Mouse (Mus musculus) testis, adult 2 months (tissue): ENCODE measurements around the gene Pla2g1b.

Experiments
- CTCF ChIP-seq: fragments of 200-500 bp; IDR thresholded peaks from 2 replicates; pipeline ENCODE4 v1.5.1; 2012; ENCODE audit warnings: low read depth, mild to moderate bottlenecking, inconsistent platforms, low read length, moderate library complexity; ENCODE audit not compliant: control insufficient read depth, insufficient read depth, insufficient replicate concordance
- POLR2A ChIP-seq: fragments of 200-500 bp; IDR thresholded peaks from 2 replicates; pipeline ENCODE4 v1.6.1; 2012; ENCODE audit warnings: low read depth, mild to moderate bottlenecking, inconsistent platforms, low read length, moderate library complexity; ENCODE audit not compliant: control insufficient read depth

DNA sequence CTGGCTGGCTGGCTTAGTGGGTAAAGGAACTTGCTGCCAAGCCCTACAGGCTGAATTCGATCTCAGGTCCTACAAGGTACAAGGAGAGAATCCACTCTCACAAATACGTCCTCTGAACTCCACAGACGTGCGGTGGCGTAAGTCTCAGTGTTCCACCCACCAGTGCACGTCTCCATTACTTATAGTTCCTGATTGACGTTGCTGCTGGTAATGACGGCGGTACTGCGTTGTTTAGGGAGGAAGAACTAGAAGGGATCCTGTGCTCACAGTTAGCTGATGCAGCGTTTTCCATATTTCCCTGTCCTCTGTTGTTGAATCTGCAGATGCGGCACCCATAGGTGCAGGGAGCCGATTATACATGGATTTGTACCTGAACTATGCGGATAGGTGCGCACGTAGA is 47.7 kb downstream of the Pla2g1b start:
- TF ChIP-seq CTCF (no peak), POLR2A (no peak)
